11 mouse cellular contexts compared by ENCODE assay signal in the genomic region with DNA sequence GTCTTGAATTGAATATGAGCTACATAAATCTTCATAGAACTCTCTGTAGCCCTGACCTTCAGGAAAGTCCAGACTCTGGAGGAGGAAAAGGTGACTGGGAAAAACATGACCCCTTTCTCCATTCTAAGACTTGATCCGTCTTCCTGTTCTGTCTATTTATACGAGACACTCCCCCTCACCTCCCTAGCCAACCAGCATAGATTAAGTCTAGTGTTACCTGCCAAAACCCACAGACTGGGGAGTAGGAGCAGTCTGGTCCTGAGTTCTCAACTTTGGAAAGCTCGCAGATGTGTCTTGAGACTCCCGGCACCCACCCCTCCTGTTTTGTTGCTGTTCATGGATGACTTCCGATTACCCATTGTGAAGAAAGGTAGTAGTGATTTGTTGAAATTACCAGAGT.
DNase-seq lines count a peak whose midpoint lies in the region; ATAC-seq and TF ChIP-seq lines count a peak whose summit lies in the region.
"Had no signal": no experiment of that assay in that cellular context is flagged by ENCODE, and none has a peak within 500 bp of the region (broad histone marks: within the 10 kb centered on the region; RNA-seq: fewer than 3 reads in every experiment).

No protein-coding gene starts in this region.

- no peak overlapping the region for H3K27ac ChIP-seq in kidney, postnatal 0 days

- ATAC-seq in kidney, postnatal 0 days (replicated peaks; ENCODE audit: low FRiP score, low read depth): peak; percentile 87
- ATAC-seq: intestine, embryonic 16.5 days had no signal

- no peak overlapping the region for H3K9ac ChIP-seq in kidney, postnatal 0 days (ENCODE audit: low read depth, low read length)

- no peak overlapping the region for H3K4me2 ChIP-seq in kidney, postnatal 0 days (ENCODE audit: low read length)
- H3K4me2 ChIP-seq: liver, embryonic 11.5 days had no signal

- TF ChIP-seq CTCF in kidney, postnatal 0 days (IDR thresholded peaks at IDR 0.05; ENCODE audit: low read depth): no peak

- H3K4me1 ChIP-seq in kidney, postnatal 0 days (replicated peaks; ENCODE audit: insufficient read depth, low read length): peaks cover 10% of the 10 kb centered on the region

- DNase-seq in gastrocnemius, adult 18-20 months (ENCODE audit: low spot score): peak; percentile 12
- DNase-seq in gastrocnemius, postnatal 10 days: no peak
- peak; percentile 5 for DNase-seq in lung, postnatal 25 days (ENCODE audit: low spot score)
- DNase-seq in lung, postnatal 10 days: no peak
- peak; percentile 62 for DNase-seq in heart, adult 8-10 months (ENCODE audit: low spot score)
- DNase-seq in kidney, postnatal 0 days (ENCODE audit: low spot score): peak; percentile 91
- no peak for DNase-seq in spleen, adult 12 weeks (ENCODE audit: low spot score)
- DNase-seq in thymus, postnatal 0 days (ENCODE audit: low spot score): no peak
- DNase-seq: adrenal gland, adult 2 months had no signal

- H3K9me3 ChIP-seq in kidney, postnatal 0 days (replicated peaks; ENCODE audit: low read length): no peaks in the 10 kb centered on the region

- no peaks in the 10 kb centered on the region for H3K36me3 ChIP-seq in kidney, postnatal 0 days (ENCODE audit: insufficient read depth, low read length)

- 24% methylated on average over 5 of the region's 5 CpGs for whole genome bisulfite sequencing in kidney, postnatal 0 days

- H3K4me3 ChIP-seq in kidney, postnatal 0 days (replicated peaks; ENCODE audit: low read depth, low read length): no peak overlapping the region

- H3K27me3 ChIP-seq in kidney, postnatal 0 days (ENCODE audit: insufficient read depth, low read length): no peaks in the 10 kb centered on the region

Comparison
In these comparisons a context has a peak if more than half of its experiments do, and no peak if none do; other contexts are left out.
1. DNase-seq: peak in gastrocnemius, adult 18-20 months (single experiment), lung, postnatal 25 days (single experiment), heart, adult 8-10 months (single experiment) and kidney, postnatal 0 days (single experiment); none in gastrocnemius, postnatal 10 days (single experiment), lung, postnatal 10 days (single experiment), spleen, adult 12 weeks (single experiment) and thymus, postnatal 0 days (single experiment).